In genomic region chr2:9889651-9890183, GRCm38 (mm10) we compare ENCODE assay signal across 8 mouse cellular contexts. TPM values are rescaled to one million over a fixed set of nuclear protein-coding genes. Genes with fewer than 3 reads are reported as not detected.
DNase-seq lines count a peak whose midpoint lies in the region; ATAC-seq lines count a peak whose summit lies in the region.

TSS of gene Gata3 (minus strand) at chr2:9890034.

- ATAC-seq in liver, embryonic 13.5 days (ENCODE audit: low read depth), result peak; percentile 67
- no peak for ATAC-seq in monocyte, adult 5-6 weeks (replicated peaks; ENCODE audit: insufficient number of reproducible peaks, low FRiP score, low TSS enrichment, poor library complexity, severe bottlenecking)

- peak; percentile 45 for DNase-seq in embryo, embryonic 10.5 days (ENCODE audit: low spot score)
- no peak for DNase-seq in embryo, embryonic 10 days (ENCODE audit: low spot score)
- no peak for DNase-seq in urinary bladder, adult 2 months (ENCODE audit: low spot score)
- DNase-seq in urinary bladder, postnatal 36 days (ENCODE audit: low spot score in 2 of 2), result no peak
- DNase-seq in liver, embryonic 13.5 days, result no peak
- peak; percentile 32 to 43 for DNase-seq in thymus, postnatal 36 days
- DNase-seq in urinary bladder, postnatal 14 days (ENCODE audit: low spot score), result no peak

- no peak within 1 kb of the TSS for H3K9ac ChIP-seq in liver, embryonic 13.5 days

- H3K27me3 ChIP-seq in liver, embryonic 13.5 days, result peaks cover 97% of the 10 kb centered on the region

- H3K4me3 ChIP-seq in liver, embryonic 13.5 days (replicated peaks), result peak within 1 kb of the TSS; percentile 40

- no peaks in the 10 kb centered on the region for H3K9me3 ChIP-seq in liver, embryonic 13.5 days (replicated peaks)

- peaks cover 11% of the 10 kb centered on the region; the same call in 1 of the 2 replicates for H3K4me1 ChIP-seq in liver, embryonic 13.5 days (replicated peaks)

- H3K36me3 ChIP-seq in liver, embryonic 13.5 days, result no peaks in the 10 kb centered on the region

- peak within 1 kb of the TSS; percentile 62 for H3K4me2 ChIP-seq in liver, embryonic 13.5 days

- H3K27ac ChIP-seq in liver, embryonic 13.5 days, result no peak within 1 kb of the TSS

- WGBS in liver, embryonic 13.5 days (ENCODE audit: insufficient replicate concordance), result under 1% methylated on average over 23 of the region's 23 CpGs

RNA-seq across cellular contexts. Expression of gene Gata3, which starts in this region (rescaled TPM):
- 60.3 and 78.8 TPM in 2 replicates for polyA plus RNA-seq in urinary bladder, adult 2 months (2012; rRNA removed)
- polyA plus RNA-seq in liver, embryonic 13.5 days (2015; fragmentation: Nextera tagmentation; extraction: Ambion mirVana), result 1.5 TPM in 2 replicates
- total RNA-seq in monocyte, adult 5-6 weeks (2017), result 2.2 to 10.5 TPM (median 2.9 TPM) in 3 replicates

Comparison
In these comparisons a context has a peak if more than half of its experiments do, and no peak if none do; other contexts are left out.
1. RNA of gene Gata3 (polyA plus RNA-seq): 60.3 to 78.8 TPM in urinary bladder, adult 2 months; 1.5 TPM in liver, embryonic 13.5 days; every median in the first group is over 10 times any median in the second.
2. DNase-seq: peak in embryo, embryonic 10.5 days (single experiment) and thymus, postnatal 36 days (2 of 2); none in embryo, embryonic 10 days (single experiment), urinary bladder, adult 2 months (single experiment), urinary bladder, postnatal 36 days (0 of 2), liver, embryonic 13.5 days (single experiment) and urinary bladder, postnatal 14 days (single experiment).